Mouse (Mus musculus) cerebellum, adult 11-12 months (tissue): Measurements from ENCODE around the gene Olfr1418.
"Not testable (repeated sequence)": the region's sequence is repeated elsewhere in the genome, so short reads cannot be mapped to it uniquely, and the experiment has no call there.

Experiments used
- DNase-seq: peaks from one replicate; pipeline ENCODE4 v3.0.0; 2022

Gene Olfr1418

DNA sequence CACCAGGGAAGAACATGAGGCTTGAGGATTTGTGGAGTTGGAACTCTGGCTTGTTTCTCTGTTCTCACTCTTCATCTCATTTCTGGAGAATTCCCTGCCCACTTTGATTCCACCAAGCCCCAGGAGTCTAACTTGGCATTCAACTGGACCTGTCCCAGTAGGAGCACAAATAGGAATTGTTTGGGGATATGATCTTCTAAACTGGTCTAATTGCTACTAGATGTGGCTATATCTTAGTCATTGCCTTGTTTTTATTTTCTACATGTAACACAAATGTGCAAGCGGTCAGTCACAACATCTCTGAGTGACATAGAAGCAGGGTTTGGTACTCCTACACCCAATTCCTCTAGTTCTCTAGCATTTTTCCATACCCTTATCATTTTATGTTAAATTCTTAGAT lies at the start of gene Olfr1418:
Gene Olfr1418 (minus strand): TSS at position 101 of the 400 bp plus-strand sequence.
- no peak for DNase-seq

DNA sequence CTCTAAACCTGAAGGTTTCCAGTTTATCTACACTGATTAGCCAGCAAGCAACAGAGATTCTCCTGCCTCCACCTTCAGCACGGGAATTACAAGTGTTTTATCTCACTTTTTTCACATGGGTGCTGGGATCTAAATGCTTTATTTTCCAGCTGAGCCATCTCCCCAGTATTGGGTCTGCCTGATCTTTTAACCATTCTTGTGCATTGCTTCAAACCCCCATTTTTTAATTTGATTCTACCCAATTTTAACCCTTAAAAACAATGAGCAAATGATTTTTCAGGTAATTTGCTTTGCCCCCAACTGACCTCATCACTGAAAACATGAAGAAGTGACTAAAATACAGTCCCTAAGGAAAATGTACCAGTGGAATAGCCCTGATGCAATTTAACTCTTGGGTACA lies 25.4 kb upstream of the Olfr1418 start, which contains the start of gene Olfr1420:
Gene Olfr1420 (plus strand): TSS at position 301 of the 400 bp plus-strand sequence.
- DNase-seq = no peak

DNA sequence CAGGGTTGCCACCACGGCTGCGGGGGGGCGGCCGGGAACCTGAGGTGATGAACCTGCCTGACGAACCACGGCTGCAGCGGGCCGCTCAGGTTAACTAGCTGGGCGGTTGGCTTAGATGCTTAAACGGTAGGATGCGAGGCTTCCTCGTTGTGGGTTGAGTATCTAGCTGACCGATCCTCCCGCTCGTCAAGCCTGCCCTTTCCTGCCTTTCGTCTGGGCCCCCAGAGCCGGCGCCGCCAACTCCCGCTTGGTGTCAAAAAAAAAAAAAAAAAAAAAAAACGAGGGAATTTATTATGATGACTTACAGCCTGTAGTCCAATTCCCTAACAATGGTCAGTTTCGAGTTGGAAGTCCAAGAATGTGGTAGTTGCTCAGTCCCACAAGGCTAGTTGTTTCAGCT lies 17.5 kb upstream of the Olfr1418 start:
- DNase-seq = not testable (repeated sequence)

DNA sequence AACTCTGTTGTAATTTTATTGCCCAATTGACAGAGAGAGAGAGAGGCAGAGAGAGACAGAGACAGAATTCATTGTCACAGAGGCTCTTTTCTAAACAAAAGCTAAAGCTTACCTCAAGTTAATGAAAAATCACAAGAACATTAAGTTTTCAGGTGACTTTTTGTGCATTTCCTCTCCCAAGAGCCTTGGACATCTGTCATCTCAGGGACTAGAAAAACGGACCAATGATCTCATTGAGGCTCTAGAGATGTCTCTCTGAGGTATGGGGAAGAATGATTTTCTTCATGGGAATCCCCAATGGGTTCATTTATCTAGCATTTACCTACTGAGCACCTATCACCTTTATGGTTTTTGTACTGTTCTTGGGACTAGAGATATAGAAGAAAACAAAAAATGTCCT lies 14.1 kb upstream of the Olfr1418 start, which contains the start of gene Olfr1419:
Gene Olfr1419 (minus strand): TSS at position 101 of the 400 bp plus-strand sequence.
- no peak for DNase-seq

DNA sequence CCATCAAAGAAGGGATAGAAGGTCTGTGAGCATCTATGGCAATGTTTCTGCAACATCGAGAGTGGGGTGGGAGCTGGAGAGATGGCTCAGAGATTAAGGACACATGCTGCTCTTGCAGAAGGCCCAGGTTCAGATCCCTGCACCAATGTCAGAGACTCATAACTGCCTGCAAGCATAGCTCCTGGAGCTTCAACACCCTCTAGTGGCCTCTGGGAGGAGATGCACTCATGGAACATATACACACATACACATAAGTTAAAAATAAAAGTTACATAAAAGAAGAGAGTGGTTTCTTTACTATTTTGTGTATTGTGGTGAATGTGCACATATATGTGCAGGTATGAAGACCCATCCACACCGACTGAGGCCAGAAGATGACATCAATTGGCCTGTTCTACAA lies 7.0 kb upstream of the Olfr1418 start:
- no peak for DNase-seq

DNA sequence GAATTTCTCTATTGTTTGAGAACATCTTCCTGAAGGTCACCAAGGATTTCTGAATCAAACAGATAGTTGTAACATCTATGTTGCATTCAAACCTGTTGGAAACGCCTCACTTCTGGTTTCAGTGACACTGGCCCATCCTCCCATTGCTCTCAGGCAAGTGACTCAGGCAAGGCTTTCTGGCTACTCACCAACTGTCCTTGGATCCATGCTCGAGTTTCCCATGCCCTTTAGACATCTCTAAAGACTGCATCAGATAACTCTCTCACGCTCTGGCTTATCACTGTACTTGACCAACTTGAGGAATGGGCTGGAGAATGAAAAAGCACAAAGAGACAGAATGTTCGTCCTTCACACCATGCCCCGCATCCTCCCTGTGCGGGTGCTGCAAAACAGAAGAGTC lies 4.4 kb downstream of the Olfr1418 start:
- no peak for DNase-seq

DNA sequence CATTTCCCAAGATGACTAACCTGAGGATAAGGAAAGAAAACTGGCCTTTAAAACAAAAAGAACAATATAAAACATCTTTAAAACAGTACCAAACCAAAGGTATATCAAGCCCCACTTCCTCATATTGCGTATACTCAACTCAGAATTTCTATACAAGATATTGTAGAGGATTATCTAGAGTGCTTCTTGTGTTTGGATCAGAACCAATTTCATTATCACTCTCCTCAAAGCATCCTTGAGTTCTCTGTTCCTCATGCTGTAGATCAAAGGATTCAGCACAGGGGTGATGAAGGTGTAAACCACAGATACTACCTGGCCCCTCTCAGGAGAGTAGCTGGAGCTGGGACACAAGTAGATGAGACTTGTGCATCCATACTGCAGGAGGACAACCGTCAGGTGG lies 6.0 kb downstream of the Olfr1418 start:
- no peak for DNase-seq

DNA sequence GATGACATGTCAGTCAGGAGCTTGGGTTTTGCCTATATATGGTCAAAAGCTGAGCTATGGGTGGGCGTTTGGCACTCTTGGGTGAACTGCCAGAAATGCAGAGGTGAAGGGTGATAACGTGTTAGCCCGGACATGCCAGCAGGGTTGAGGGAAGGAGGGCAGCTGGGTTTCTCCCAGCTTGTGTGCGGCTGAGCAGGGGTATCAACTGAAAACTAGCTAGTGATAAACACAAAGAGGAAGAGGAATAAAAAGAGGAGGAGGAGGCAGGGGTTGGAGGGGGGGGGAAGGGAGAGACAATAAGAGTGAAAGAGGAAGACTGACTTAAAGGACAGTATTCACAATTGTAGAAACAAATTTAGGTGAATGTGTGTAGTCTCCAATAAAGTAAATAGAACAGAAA lies 8.2 kb downstream of the Olfr1418 start:
- no peak for DNase-seq

DNA sequence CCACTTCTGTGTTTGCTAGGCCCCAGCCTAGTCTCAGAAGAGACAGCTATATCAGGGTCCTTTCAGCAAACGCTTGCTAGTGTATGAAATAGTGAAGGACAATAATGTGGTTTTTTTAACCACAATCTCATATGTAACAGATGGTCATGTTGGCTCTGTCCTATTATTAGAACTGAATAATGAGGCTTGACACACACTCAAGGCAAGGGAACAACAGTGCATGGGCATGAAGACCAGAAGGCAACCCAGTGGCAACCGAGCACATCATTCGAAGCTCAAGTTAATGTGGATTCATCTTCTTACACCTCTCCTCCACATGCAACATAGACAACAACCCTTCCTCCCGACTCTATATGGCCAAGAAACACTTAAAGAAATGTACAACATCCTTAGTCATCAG lies 14.5 kb downstream of the Olfr1418 start:
- no peak for DNase-seq

DNA sequence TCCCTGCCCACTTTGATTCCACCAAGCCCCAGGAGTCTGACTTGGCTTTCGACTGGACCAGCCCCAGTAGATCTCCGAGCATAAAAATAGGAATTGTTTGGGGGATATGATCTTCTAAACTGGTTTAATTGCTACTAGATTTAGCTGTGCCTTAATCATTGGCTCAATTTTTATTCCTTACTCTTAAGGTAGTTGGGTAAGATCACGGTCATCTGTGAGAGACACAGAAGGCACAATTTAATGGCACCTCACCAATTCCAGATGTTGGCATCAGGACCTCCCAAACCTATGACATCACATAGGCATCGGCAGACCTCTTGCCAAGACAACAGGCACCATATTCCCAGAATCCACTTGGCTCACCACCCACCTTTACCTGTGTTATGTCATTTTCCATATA lies 21.7 kb downstream of the Olfr1418 start, which contains the start of gene Olfr1417:
Gene Olfr1417 (minus strand): TSS at position 101 of the 400 bp plus-strand sequence.
- no peak for DNase-seq

DNA sequence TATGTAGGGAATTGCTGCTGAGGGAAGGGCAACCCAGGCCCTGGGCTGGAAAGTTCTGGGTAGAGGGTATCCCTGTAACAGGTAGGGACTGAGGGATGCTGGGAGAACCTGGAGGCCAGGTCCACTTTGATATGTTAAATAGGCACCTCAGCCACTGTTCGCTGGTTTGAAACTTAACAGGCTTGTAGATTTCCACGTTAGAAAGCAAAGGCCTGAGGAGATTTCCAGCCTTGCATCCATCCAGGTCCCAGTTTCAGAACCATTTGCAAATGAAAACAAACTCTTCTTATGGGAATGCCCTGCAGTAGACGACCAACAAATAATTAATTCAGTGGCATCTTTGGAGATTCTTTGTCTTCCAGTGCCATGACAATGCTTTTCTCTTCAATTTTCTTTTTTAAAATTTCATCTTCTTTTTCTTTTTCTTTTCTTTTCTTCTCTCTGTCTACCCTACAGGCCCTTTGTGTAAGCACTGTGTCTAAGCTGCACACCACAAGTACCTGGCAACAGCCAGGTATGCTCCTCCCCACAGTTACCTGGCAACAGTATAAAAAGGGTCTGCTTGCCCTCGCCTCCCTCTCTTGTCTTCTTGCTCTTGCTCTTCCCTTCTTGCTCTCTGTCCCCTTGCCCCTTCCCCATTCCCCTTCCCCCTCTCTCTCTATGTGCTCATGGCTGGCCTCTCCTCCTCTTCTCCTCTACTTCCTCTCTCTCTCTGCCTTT lies 37.4 kb downstream of the Olfr1418 start:
- no peak for DNase-seq

DNA sequence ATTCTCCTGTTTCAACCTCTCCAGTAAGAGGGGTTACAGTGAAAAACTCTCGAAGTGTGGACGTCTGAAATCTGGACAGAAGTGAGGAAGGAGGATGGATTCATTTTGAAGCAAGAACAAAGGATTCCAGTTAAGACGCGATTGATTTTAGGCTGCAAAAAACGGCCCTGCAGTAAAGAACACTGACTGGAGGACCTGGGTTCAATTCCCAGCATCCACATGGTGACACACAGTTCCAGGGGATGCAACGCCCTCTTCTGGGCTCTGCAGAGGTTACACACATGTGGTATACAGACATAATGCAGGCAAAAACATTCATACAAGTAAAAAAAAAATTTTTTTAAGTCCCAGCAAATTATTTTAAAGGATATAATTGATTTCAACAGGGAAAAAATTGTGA lies 40.7 kb downstream of the Olfr1418 start:
- peak; percentile 19 for DNase-seq

DNA sequence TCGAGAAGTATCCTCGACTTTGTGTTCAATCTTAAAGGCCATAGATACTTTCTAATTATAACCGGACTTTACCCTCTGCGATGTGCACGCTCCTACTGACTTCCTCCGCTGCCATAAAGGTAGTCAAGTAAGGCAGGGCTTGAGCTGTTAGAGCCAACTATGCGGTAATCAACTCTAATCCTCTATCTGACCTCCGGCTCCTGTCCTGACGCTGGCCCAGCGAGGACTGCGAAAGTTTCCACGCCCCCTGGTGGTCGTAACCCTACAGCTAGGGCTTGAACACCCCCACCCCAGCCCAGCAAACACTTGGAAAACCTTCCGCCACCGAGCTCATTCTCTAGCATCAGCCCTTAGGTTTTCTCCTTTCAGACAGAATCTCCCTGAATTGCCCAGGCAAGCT lies 41.1 kb downstream of the Olfr1418 start:
- peak; percentile 64 for DNase-seq

DNA sequence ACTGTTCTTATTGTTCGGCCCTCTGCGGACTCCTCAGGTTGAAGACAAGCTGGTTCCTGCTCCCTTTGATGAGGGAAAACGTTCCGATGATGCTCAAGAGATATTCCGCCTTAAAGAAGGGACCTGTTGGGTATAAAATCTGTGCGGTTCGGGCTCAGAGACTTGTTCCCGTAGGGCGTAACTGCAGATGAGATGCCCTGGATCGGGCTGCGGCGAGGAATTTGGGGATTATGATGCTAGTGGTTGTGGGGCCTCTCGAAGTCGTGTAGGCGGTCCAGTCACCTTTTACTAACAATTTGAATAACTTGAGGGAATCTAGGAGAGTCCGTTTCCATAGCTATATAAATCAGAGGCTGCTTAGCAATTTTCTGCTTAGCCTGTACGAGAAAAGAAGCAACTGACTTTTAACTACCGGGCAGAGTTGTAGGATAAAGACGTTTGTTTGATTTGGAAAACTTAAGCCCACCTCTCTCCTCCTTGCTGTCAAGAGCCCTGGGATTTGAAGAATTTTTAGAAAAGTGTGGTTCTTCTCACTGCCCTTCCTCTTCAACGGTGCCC lies 41.6 kb downstream of the Olfr1418 start, which contains the start of gene Stx3:
Gene Stx3 (minus strand): TSS at position 261 of the 558 bp plus-strand sequence.
- no peak for DNase-seq

DNA sequence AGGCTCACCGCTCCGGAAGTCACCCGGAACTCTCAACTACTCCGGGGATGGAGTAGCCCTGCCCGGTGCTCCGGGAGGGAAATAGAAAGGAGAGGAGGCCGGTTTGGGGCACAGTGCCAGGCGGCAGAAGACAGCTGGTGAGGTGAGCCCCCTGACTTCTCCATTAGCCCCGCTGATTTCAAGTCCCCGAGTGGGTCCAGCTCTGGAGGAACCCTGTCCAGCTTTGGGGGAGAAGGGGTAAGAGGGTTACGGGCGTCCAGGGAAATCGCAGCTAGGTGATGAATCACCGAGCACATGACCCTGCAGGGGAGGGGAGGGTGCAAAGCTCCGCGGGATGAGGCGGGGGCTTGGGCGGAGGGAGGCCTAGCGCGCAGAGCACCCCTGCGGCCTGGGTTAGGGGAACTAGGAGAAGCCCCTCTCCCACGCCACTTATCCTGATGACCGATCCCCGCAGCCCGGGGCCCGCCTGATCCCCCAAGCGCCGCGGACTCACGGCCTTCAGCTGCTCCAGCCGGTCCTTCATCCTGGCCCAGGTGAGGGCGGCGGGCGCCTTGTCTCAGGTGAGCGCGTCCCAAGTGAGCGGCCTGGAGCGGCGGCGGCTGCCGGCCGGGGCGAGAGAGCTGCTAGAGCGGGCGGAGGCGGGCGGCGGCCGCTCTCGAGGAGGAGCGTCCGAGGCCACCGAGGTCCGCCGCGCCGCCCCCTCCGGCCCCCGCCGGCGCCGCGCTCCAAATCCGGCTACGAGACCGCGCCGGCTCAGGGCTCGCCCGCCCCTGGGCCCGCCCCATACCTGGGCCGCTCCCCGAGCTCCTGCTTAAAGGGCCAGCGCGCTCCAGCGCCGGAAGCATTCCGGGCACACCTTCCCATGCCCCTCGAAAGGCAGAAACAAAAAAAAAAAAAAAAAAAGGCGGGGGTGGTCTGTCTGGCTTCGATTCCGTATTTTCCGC lies 42.4 kb downstream of the Olfr1418 start:
- DNase-seq = peak; percentile 80

DNA sequence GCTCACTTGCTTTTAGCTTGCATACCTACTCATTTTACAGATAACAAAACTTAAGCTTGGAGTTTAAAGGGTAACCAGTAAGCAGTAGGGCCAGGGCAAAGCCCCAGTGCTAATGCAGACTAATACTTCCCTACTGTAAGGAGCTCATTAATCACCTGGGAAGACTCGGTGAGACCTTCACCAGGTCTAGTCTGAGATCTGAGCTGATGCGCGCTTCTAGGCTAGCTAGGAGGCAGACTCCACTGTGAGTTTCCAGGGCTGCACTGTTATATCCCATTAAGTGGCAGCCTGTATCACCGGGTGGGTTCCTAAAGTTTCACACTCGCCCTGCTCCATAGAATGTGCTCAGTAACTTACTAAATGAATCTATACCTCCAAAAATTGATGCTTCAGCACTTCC lies 43.3 kb downstream of the Olfr1418 start:
- no peak for DNase-seq

DNA sequence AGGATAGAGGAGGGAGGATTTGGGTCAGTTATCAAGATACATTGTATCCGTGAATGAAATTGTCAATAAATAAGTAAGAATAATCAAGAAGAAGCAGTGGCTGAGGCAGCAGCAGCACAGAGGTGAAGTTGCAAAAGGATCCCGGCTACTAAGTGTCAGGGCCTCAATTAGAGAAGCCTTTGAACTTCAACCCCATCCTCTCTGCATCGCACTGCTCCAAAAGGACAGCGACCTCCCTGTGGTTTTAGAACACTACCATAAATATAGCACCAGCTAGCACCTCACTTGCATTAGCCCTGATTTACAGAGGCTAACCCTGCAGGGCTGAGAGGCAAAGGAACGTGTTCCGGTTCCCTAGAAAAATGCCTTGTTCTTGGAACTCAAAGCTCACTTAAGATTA lies 44.2 kb downstream of the Olfr1418 start:
- no peak for DNase-seq

DNA sequence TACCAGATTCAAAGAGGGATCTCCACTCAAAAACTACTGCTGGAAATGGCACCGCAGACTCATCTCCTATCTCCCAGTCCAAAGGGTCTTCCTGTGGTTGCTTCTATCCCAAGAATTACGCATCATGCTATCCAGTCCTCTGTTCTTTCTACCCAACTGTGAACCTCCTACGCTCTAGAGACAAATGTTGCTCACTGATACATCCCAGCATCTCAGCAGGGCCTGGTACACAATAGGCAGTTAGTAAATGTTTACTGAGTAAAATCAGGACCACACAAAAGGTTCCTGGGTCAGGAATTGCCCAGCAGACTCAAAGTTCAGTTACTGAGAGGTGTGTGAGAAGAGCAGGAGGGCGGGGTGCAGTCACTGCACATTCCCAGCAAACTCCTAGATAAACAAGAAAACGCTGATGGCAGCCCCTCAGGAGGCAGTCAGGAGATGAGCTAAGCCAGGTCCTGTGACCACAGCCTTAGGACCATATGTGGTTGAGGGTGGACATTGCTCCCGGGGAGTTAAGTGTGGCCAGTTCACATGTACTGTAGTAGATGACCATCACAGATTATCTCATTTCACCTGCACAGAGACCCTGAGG lies 46.0 kb downstream of the Olfr1418 start:
- no peak for DNase-seq

DNA sequence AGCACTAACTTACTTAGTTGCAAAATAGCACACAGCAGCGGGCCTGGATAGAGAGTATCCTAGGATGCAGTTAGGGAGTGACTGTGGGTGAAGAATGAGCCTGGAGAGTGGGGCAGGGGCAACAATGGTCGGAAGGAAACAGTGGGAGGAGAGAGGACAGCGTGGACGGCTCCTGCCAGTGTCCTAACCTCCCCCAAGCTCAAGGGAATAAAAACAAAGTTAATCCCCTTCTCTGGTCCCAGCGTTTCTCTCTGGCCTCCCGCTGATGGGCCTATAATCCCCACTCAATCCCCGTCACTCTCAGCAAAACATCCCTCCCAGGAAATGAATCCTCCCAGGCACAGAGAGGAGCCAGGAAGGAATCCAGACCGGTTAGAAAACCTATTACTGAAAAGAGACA lies 47.2 kb downstream of the Olfr1418 start:
- no peak for DNase-seq

DNA sequence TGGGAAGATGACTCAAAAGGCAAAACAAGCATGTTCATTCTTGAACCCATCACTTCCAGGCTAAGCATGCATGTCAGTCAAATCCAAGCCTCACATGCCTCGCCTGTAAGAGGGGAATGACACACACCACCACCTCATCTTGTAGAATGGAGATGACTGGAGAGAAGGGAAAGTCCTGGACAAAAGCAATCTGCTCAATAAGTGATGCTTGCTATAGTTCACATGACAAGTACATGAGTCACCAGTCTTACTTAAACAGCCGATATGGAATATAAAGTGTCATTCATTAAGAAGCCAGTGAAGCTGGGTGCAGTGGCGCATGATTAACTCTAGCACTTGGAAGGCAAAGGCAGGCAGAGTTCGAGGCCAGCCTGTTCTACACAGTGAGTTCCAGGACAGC lies 47.7 kb downstream of the Olfr1418 start:
- no peak for DNase-seq

DNA sequence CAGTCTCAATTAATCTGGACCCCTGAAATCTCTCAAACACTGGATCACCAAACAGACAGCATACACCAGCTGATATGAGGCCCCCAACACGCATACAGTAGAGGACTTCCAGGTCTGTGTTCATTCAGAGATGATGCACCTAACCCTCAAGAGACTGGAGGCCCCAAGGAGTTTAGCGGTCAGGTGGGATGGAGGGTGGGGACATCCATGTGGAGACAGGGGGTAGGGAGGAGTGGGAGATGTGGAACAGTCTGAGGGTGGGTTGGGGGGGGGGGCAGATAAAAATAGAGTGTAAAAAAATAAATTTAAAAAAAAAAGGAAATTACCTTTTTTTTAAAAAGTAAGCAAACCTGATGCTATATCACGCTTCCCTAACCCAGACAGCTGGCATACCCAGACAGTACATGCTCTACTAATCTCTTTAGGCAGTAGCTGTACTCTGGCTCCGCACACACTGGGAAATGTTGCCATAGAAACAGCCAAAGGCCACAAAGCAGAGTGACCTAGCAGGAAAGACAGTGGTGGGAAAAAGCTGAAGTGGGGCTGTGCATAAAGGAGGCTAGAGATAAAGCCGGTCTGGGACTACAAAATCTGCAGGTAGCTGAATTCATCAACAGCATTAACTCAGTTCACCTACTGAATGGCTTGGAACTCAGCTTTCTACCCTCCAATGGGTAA lies 49.0 kb downstream of the Olfr1418 start:
- DNase-seq = no peak

DNA sequence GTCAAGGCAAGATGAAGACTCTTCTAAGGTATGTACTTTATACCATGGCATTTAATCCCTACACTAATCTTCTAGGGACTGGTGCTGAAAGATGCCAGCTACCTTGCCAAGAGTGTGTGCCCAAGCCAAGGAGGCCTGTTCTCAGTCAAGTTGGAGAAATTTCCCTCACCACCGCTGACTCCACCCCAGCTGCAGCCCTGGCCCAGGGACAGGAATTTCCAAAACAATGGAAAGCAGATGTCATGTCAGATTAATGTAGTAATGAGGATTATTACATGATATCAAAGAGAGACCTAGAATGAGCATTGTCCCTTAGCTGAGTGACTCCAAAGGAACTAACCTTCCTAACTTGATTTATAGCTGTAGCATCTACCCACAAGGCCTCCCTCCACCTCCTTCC lies 50.0 kb downstream of the Olfr1418 start:
- DNase-seq = no peak
